Mouse (Mus musculus): Measurements from ENCODE around the gene Tshz3.
A peak's percentile ranks its signal among the peaks of the same experiment; 100 is the strongest.

Gene Tshz3

DNA sequence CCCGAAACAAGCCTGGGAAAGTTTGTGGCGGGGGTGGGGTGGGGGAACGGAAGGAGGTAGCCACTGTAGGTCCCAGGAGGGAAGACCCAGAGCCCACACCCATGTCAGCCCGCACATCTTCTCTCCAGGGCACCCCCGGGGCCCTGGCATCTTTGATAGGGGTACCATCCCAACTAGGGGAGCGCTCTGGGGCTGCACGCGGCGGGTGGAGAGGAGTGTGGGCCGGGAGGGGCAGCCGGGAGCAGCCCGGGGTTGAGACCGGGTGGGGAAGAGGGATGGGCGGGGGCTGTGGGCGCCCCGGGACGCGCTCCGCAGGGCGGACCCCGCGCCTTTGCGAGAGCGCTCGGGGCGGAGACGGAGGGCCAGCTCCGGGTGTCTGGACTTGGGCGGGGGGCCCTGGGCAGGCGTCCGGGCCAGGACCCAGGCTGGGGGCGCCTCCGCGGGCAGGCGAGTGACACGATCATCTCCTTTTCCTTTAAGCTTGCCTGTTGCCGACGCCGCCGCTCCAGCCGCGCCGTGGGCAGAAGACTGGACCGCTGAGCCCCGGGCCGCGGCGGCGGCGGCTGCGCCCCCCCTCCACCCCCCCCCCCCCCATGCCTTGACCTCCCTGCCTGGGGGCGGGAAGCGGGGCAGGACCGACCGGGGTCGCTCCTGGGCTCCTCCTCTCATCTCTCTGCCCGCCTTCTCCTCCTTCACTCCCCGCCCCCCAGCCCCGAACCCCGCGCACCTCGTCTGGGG lies 631 bp upstream of the Tshz3 start:
- DNase-seq, result peak; percentile 57

DNA sequence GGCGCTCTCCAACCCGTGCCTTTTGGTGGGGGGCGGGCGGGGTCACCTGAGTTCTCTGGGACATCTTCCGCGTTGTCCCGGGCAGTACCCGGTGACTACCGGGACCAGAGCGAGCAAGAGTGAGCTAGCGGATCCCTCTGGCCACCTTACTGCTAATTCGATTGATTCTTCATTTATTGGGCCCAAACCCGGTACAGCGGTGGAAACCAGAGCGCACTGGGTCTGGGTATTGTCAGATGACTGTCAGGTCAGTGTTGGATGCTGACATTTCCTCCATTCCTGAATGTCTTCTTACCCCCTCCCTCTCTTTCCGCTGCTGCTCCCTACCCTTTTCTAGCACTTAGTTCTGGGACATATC lies 650 bp downstream of the Tshz3 start:
- no peak for DNase-seq

DNA sequence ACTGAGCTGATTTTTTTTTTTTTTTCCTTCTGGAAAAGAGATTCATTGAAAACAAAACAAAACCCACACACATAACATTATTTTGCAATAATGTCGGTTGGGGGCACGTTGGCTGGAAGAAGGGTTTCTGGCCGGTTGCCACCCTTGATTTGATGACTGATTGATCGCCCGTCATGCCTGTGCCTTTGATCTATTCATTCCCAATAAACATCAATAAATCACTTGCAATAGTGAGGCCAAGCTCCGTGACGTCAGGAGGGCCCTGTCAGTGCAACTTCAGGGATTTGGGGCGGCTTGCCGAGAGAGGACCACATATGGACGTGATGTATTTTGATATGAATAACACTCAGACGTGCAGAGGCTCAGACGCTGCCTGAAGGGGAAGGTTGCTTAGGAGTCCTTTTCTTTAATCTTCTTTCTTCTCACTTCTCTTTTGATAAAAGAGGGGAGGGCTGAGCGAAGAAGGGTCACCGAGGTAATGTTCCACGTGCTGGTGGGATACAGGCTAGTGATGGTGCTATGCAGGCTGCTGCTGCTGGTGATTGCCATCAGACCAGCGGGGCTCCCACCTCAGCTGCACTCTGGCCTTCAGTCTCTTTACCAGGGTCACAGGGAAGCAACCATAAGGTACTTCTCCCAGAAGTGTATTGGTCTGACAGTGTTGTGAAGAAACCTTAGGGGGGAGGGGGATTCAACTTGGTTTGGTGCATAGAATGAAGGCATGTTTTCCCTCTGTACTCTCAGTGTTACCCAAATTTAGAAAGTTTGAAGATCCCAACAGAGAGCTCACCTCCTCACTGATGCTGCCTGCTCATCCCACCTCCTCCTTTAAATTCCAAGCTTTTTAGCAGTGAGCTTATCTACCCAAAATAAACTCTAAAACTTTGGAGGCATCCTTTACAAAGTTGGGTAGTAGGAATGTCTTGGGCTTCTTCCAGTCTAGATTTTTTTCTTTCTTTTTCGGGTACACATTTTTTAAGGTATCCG lies 1.4 kb downstream of the Tshz3 start:
- DNase-seq, result peak; percentile 13

DNA sequence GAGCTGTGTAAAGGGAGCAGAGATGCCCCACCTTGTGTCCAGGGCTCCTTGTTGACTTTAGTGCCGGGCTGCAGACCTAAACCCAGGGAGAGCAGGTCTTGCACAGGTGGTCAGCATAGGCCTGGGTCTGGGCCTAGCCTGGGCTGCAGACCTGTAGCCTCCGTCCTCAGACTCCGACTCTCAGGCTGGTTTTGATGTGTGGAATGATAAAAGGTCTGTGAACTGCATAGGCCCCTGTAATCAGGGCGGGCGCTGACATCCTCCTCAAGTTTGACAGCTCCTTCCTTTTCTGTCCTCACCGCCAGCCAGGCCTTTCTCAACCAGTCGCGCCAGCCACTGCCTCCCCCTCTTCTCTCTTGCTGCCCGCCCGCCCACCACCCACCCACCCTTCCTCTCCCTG lies 8.7 kb downstream of the Tshz3 start:
- DNase-seq, result no peak

DNA sequence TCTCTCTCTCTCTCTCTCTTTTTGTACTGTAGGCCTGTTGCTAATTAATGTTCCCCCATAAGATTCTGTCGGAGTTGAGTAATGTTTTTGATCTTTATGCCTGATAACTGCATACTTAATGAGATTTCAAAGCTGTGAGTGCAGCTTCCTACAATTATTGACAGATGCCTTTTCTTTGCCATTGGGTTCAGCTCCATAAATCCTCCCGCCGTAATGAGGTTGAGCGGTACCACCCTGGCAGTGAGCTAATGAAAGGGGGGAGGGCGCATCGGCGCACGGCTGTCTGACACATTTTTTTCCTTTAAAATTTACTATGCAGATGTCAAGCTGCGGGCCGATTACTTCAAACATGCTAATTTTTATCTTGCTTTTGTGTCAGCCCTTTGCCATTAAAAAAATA lies 9.3 kb downstream of the Tshz3 start:
- DNase-seq, result no peak

DNA sequence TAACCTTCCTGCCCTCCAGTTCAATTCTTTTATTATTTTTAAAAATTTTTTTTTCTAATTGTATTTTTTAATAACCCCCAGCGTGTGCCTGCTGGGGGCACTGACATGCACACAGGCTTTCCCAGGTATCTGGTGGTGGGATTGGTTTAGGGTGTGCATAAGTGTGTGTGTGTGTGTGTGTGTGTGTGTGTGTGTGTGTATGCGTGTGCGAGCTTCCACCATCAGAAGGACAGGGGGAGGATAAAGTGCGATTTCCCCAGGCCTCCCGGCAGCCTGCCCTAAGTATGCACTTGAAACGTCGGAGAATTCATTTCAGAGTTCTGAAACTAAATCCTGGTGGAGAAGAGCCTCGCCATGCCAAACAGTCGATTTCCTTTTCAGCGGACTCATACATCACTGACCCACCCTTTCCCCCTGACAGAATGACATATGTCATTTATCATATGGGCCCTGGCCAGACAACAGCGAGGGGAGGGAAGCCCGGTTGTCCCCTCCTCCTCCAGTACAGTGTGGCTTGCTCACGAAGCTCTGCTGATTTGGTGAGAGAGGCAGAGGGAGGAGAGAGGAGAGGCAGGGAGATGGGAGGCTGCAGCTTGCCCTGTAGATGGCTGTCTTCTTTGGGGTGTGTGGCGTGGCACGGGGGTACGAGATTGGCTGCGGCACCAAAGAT lies 9.9 kb downstream of the Tshz3 start:
- DNase-seq, result peak; percentile 20

DNA sequence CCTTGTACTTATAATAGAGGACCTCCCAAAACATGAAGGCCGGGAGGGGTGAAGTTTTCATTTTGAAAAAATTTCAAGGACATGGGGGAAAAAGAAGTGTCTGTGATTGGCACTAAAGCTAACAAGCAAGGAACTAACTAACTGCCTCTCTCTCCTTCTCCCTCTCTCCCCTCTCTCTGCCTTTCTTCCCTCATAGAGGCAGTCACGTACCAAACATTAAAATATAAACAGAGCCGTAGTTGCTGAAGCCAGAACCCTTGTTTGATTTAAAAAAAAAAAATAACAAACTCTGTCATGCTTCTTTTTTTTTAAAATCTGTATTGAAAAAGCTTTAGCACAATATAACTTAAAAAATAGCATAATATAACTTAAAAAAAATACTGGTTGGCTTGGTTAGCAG lies 10.9 kb downstream of the Tshz3 start:
- no peak for DNase-seq

DNA sequence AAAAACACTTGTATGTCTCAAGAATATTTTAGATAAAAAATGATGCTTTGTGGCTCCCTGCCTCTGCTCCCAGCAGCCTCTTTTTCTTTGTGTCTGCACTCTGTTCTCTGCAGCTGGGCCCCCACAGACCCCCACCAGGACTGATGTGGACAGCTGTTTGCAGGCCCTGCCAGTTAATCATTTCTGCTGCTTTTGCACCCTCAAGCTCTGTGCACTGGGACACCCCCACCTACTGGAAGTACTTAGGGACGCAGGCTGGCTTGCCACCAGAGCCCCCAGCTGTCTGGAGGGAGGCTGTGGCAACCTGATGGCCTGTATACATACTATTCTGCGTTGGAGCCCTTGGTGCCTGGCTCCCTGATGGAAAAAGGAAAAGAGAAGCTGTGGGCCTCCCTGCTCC lies 11.3 kb downstream of the Tshz3 start:
- DNase-seq, result peak; percentile 39

DNA sequence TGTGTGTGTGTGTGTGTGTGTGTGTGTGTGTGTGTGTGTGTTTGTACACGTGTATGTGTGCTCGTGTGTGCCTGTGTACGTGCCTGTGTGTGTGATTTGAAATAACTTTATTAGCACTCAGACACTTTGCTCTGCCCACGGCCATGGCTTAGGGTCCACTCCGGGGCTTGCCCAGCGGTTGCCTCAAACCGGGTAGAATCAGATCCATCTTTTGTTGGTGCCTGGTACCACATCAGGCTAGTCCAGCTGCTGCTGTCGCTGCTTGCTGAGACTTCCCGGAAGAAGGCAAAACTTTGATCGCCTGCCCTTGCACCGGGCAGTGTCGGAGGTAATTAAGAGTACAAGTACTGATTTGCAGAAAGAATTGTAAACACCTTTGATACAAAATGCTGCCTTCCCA lies 12.1 kb downstream of the Tshz3 start:
- no peak for DNase-seq

DNA sequence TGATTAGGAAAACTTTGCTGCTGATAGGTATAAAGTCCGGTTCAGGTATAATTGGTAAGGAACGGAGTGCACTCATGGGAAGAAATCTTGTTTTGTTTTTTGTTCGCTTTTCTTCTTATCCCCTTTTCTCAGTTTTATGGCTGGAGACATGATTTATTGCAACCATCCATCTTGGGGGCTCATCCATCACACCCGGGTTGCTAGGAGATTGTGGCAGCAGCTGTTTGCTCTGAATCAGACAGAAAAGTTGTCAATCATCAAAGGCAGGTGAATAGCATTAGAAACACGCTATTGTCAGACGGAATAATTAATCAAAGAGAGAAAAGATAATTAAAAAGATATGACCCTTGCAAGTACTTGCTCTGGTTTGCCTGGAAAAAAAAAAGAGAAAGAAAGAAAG lies 12.5 kb downstream of the Tshz3 start:
- DNase-seq, result no peak

DNA sequence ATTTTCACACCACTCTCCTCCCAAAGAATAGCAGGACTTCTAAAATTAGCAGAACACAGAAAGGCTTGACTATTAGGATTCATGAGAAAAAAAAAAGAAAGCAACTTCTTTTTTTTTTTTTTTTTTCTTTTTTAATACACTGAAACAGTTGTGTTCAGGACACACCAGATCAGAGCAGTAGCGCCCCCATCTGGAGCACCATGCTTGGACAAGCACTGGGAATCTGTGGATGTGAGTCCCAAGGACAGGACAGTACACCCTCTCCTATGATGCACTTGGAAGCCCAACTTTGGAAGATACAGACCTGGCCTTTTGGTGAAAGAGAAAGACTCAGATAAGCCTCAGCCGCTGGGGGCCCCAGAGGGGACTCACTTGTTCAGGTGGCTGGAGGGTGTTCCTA lies 13.8 kb downstream of the Tshz3 start:
- peak; percentile 36 for DNase-seq

DNA sequence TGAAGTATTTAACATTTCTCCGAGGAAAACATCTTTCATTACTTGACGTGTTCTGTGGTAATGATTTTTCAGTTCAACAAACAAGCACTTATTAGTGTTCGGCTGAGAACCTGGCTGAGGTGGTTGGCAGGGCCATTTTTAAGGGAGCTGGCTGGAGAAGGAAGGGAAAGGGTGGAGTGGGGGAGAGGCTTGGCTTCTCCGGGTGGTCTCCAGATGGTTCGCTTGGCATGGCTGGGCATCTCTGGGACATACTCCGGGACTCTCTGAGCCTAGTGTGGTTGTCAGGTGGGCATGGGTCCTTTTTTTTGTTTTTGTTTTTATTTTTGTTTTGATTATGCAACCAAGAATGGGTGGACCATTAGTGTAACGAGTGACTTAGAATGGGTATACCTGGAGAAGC lies 16.4 kb downstream of the Tshz3 start:
- no peak for DNase-seq

DNA sequence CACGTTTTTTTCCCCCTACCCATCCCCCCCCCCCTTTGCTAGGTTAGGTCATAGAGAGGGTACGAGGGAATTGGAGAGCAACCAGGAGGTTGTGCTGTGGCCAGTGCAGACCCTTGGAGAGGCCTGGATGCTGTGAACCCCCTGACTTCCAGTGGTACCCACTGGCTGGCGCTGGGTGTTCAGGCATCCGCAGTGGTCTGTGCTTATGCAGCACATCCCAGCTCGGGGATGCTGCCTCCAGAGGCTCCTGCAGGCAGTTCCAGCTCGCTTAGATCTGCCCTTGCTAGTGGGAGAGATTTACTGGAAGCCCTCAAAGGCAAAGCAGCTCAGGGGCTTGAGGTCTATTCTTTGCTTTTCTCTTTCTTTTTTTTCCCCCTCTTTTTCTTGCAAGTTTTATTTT lies 19.3 kb downstream of the Tshz3 start:
- DNase-seq, result no peak

DNA sequence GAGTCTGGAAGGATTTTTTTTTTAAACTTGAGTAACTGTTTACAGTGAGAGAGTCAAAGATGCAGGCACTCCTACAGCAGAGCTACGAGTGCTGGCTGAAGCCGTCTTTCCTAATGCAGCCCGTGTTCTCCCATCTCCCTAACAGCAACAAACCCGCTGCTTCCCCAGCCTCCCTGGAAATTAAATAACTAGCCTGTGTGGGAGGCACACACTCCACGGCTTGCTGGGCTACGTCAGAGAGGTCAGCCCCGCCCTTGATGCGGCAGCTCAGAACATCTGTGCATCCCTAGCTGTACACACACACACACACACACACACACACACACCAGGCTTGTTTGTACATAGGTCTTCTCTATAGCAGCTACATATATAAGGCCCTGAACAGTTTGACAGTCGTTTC lies 22.9 kb downstream of the Tshz3 start:
- DNase-seq, result no peak

DNA sequence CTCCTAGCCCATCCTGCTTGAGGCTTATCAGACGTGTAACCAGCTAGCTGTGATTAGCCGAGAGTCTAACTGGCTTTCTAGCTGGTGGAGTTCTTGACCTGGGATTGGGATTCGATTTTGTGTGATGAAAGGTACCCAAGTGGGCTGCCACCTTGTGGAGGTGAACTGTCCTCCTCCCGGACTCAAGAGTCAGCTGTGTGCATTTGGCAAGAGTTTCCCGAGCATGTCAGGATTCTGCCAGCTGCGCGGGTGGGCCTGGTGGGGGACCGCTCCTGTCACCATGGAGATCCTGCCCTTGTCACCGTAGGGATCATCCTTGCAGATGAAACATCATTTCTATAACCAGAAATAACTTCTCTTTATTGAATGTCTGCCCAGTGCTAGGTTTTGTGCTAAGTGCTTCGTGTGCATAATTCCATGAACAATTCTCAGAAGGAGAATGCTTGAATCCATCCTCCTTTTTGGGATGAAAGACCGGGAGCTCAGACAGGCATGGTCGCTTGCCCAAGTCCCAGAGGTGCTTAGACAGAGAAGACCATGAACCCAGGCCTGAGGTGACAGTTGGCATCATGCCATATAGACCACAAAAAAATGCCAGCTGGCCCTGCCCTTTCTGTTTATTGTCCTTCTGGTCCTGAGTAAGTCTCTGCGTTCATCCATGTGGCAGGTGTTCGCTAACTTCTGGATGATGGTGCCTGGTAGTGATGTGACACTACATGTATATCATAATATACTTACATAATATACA lies 38.6 kb downstream of the Tshz3 start:
- DNase-seq, result no peak

DNA sequence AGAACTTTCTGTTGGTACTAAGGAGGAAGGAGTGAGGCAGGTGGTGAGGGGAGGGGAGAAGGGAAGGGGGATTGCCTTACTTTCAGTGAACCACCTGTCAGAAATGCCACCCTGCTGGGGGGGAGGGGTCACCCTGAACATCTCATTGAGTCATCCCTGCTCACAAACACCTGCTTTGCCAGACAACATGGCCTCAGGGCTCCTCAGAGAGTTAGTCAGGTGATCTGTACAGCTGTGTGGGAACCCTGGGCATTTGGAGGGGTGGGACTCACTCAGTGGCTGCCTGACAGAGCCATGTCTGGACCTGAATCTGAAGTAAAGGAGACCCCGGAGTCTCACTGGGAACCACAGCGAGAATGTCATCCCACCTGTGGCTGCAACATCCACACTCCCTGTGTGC lies 53.6 kb downstream of the Tshz3 start:
- no peak for DNase-seq

DNA sequence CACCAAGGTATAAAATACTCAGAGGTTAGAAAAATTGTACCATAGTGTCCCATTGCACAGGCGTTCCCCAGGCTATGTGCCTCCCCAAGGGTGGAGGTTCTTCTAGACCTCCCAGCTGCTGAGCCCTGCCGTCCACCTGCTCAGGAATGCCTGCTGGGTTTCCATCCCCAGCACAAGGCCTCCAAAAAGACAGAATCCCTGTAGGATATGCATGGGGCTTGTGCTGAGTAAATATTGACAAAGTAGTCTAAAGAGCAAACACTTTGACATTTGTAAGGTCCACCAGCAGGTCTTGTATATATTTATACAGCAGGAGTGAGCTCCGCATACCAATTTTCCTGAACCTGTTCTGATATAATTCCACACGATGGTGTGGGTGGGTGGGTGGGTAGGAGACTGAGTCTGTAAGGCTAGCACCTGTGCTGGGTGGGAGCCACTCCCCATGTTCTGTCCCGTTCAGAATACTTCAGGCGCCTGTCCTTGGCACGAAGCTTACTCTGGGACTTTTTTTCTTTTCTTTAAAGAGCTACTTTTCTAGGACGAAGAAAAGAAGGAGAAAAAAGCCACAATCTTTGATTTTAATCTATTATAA lies 69.7 kb downstream of the Tshz3 start:
- no peak for DNase-seq

DNA sequence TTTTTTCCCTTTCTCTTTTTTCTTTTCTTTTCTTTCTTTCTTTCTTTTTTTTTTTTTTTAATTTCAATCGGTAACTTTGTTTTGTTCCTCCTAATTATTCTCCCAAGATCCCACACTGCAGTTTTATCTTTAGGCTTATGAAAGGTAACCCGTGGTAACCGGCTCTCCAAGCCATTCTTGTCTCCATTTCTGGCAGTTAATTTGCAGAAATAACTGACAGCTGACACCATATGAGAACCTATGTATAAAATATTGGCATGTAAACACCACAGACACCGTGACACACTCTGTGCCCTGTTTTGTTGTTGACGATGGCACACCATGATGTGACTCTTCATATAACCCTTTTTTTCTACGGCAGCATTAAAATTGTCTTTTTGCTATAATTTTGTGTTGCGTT lies 75.2 kb downstream of the Tshz3 start:
- no peak for DNase-seq

DNA sequence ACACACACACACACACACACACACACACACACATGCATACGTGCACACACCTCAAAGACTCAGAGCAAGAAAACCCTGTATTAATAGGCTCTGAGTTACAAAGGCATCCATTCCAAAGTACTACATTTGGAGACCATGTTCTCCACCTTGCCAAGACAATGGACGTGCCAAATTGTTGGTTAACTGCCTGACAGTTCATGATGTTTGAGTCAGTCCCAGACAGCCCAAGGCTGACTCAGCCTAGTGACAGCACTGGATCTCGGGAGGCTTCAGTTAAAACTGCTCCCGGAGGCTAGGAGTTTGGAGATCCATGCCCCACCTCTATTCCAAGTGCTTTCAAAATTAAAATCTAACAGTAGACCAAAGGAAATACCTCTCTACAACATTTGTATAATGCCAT lies 79.0 kb downstream of the Tshz3 start:
- DNase-seq, result peak; percentile 14

DNA sequence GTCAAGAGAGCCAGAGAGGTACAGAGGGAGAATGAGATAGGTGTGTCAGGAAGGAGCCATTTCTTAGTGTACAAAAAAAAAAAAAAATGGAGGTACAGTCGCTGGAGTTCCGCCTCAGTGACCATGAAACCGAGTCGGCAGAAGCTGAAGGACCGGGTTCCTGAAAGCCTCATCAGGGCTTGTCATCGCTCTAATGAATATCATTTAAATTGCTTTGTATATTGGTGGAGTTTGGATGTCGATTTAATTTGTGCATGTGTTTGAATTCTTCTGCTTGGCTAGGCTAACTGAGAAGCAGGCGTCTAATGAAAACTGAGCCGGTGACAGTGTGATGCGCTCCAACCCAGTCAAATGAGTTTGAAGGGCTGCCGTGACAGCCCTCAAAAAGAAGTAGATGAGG lies 80.5 kb downstream of the Tshz3 start:
- DNase-seq, result no peak

DNA sequence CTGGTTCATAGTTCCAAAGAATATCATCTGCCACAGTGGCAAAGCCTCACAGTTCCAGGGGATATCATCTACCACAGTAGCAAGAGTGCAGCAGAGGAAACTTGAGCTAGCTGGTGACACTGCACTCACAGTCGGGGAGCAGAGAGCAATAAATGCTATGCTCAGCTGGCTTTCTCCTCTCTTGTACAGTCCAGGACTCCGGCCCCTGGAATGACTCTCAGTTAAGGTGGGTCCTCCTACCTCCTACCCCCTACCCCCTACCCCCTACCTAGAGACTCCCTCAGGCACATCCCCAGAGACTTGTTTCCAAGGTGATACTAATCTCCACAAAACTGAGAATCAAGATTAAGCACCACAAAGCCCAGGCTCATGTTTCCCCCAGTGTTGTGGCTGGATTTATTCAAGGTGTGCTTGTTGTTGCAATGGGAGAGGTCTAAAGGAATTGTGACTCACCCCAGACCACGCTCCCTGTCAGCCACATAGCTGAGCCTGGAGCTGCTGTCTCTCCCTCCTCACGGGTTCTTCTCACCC lies 86.4 kb downstream of the Tshz3 start:
- DNase-seq, result no peak

DNA sequence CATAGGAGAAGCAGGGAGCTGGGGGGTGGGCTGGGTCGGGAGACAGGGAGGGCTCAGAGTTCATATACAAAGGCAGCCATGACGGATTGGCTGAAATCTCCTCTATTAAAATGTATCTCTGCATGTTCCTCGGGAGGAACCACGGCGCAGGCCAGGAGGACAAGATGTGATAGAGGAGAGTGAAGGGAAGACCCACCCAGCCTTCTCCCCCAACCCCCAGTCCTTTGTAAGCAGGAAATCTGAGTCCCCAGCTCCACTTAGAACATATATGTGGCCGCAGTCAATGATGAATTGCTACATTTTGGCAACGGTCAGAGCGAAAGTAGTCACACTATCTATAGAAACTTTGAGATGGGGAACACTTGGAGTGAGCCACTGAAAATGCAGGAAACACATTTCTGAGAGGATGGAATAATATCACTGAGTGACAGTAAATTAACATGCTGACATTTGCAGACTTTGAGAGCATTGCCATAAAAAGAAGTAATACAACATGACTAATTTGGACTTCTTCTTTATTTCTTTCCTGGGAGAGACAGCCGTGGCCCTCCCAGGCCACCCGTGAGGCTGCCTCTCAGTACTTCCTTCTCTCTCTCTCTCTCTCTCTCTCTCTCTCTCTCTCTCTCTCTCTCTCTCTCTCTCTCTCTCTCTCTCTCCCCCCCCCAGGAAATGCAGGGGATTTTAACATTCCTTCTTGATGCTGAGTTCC lies 88.9 kb downstream of the Tshz3 start:
- DNase-seq, result no peak
